Mouse (Mus musculus) adrenal gland, postnatal 4 days (tissue): ENCODE data around the gene Gm12169. TPM values are rescaled to one million over a fixed set of nuclear protein-coding genes. Genes with fewer than 3 reads are reported as not detected.
"Not testable (repeated sequence)": the region's sequence is repeated elsewhere in the genome, so short reads cannot be mapped to it uniquely, and the experiment has no call there.

Source experiments
- DNase-seq, 2 experiments: peaks; one replicate each; pipeline ENCODE4 v3.0.0; 2021 to 2022; ENCODE audit warnings: low spot score in 2 of 2, mixed read lengths in 2 of 2
- long read RNA-seq, 2 experiments: library from polyadenylated mRNA; stranded (forward); transcript quantifications; one replicate each; pipeline ENCODE4 v2.0.0; 2021
- total RNA-seq, 2 experiments: library from RNA; stranded (reverse); gene quantifications; 2 replicates each; pipeline ENCODE4 v1.2.3; 2021

The Gm12169 gene
- total RNA-seq, result not detected
- long read RNA-seq, experiment 1, result 0 reads
- long read RNA-seq, experiment 2, result 0 reads

- no peak for DNase-seq
Observed at GRCm38 (mm10) chr11:46523912-46524311, at the start of gene Gm12169. Gene Gm12169, plus strand, starts transcription at chr11:46524212.

DNA sequence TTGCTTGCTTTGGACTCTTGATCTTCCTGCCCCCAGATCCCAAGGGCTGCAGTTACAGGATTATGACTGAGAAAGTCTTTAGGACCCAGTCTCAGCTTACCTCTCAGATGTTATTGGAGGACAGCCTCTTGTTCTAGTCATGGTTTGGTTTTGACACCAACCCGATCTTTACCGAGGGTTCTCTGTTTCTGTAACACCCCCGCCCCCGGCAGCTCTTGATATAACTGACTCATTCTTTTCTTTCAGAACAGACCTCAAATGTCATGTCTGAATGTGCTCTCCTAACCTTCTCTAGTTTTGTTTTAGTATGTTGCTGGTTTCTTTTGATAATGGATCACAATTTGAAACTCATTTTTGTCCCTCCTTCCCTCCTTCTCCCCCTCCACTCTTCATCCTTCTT lies 49.8 kb upstream of the Gm12169 start:
- no peak for DNase-seq

DNA sequence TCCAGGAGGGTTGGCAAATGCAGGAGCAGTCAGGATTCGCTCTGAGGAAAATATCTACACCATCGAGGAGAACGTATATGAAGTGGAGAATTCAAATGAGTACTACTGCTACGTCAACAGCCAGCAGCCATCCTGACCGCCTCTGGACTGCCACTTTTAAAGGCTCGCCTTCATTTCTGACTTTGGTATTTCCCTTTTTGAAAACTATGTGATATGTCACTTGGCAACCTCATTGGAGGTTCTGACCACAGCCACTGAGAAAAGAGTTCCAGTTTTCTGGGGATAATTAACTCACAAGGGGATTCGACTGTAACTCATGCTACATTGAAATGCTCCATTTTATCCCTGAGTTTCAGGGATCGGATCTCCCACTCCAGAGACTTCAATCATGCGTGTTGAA lies 44.7 kb upstream of the Gm12169 start:
- no peak for DNase-seq

- DNase-seq, result no peak
Observed at GRCm38 (mm10) chr11:46480517-46480916, 43.5 kb upstream of the Gm12169 start.

DNA sequence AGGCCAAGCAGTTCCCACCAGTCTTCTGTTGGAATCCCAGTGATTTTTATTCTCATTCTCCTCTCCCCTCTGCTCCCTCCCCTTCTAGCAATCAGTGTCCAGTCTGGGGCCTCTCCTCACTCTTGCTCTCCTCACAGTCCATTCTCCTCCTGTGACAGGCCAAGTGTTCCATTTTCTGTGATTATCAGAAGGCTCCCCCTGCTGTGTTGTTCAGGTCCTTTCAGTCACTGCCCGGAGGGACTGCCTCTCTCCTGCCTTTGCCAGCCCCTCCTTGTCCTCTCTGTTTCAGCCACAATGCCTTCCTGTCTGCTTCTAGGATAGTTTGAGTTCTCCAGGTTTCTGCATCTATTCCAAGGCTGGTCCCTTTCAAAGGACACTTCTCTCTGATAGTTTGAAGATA lies 35.8 kb upstream of the Gm12169 start:
- no peak for DNase-seq

DNA sequence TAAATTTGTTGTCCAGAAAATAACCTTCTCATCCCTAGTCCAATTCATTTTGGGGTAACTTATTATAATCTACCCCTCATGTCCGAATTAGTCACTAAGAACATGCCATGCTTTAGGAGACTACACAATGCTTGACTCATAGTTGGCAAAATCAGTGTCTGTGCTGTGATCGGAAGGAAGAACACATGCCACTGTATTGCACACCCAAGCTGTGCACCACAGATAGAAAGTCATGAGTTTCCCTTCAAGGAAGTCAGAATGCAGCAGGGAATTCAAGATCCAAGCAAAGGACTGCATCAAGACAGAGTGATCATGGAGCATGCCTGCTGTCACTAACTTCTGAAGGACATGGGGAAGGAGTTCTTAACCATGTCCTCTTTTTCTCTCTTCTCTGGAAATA lies 35.4 kb upstream of the Gm12169 start:
- DNase-seq, result no peak

- no peak for DNase-seq
Observed at GRCm38 (mm10) chr11:46507146-46507545, 16.9 kb upstream of the Gm12169 start.

DNA sequence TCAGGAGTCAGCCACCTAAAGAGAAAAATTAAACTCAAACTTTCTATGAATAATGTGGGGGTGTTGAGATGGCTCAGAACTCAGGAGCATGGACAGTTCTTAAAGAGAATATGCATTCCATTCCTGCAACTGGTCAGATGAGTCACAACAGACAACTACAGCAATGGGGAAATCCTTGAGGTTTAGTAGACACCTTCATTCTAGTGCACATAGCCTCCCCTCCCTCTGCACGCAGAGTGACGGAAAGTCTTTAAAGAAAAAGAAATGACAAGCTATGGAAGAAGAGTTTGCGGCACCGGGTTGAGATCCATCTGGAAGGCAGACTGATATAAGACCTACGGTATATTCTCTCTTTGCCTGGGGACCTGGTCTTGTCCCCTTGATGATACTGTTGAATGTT lies 14.1 kb upstream of the Gm12169 start:
- no peak for DNase-seq

DNA sequence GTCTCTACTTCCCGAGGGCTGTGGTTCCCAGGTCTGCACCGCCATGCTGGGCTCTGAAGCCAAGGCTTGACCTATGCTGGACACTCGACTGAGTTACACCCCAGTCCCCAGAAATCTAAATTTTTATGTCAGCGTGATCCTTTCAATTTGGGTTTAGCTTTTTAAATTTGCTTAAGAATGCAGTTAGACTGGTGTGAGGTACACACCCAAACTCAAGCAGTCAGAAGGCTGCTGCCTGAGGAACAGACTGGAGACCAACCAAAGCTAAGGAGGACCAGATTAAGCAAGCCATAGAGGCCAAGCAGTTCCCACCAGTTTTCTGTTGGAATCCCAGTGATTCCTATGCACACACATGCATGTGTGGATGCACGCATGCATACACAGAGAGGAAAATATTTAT lies 2.7 kb upstream of the Gm12169 start:
- DNase-seq, result not testable (repeated sequence)

DNA sequence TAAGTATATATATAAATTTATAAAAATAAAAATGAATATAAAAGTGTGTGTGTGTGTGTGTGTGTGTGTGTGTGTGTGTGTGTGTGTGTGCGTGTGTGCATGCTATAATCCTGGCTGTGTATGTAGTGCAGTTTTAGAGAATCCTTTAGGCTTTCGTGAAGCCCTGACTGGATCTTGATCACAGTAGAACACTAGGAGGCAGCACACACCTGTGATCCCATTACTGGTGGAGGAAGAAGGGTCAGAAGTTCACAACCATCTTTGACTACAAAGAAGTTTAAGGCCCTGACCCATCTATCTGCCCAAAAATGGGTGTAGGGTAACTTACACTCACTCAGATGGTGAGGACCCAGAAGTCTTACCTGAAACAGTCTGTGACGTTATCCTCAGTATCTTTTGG lies 1.3 kb upstream of the Gm12169 start:
- DNase-seq, result no peak

DNA sequence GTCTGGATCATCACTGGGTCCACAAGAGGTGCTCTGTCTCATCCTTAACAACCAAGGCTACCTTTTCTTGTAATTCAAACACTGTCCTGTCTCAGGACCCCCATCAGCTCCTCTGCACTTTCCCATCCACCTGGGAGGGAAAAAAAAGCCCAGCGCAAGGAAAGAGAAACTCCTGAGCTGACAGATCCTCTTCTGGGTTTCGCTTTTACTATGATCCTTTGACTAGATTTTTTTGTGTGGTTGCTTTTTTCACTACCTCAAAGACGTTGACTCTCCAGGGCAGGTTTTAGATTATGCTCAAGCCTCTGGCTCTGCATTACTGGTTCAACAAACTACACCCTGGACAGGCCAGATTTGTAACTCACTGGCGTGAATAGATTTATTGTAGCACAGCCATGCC lies 6.1 kb downstream of the Gm12169 start:
- DNase-seq, result no peak

DNA sequence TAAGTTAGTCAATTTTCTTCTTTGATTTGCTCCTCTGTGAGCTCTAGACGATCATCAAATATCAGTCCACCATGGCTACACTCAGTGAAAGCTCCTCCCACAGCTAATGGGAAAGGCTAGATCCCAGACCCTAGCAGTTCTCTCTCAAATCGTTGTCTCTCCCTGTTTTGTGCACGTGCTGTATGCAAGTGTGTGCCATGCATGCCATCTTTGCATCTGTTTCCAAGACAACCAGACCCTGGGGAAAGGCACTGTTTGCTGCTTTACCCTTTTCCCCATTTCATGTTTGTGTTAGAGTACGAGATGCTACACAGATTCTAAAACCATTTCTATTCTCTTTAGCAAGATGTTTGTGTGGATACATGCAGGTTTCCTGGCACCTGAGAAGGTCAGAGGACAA lies 13.0 kb downstream of the Gm12169 start:
- no peak for DNase-seq

GRCm38 (mm10) chr11:46543530-46543929 lies 19.5 kb downstream of the Gm12169 start:
- DNase-seq, result no peak

- DNase-seq, result no peak
Observed at GRCm38 (mm10) chr11:46549721-46550120, 25.7 kb downstream of the Gm12169 start.

DNA sequence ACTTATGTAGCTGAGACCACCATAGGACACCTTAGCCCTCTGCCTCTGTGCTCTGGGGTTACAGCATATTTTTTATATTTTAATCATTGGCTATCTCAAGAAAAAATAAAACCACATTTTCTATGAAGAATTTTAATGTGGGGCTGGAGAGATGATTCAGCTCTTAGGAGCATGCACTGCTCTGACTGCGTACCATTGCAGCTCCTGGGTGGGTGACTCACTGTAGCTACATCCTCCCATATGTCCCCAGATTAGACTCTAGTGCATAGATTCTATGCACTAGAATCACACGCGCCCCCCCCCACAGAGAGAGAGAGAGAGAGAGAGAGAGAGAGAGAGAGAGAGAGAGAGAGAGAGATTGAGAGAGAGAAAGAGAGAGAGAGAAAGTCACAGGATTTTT lies 28.7 kb downstream of the Gm12169 start:
- no peak for DNase-seq

GRCm38 (mm10) chr11:46561096-46561495 lies 37.1 kb downstream of the Gm12169 start:
- DNase-seq, result no peak

GRCm38 (mm10) chr11:46564671-46565070 lies 40.7 kb downstream of the Gm12169 start:
- DNase-seq, result peak in 1 of 2 experiments; percentile 6

DNA sequence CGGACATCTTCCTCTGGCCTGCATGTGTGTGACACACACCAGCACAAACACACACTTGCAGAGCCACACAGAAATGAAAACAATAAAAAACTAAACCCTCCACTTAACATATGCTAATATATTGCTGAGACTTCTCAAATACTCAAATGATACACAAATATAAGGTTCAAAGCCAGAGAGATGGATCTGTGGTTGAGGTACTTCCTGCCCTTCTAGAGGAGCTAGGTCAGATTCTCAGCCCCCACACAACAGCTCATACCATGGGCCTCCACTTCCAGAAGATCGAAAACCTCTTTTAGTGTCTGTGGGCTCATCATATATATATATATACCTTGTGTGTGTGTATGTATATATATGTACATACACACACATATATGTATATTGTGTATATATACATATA lies 42.0 kb downstream of the Gm12169 start:
- no peak for DNase-seq

DNA sequence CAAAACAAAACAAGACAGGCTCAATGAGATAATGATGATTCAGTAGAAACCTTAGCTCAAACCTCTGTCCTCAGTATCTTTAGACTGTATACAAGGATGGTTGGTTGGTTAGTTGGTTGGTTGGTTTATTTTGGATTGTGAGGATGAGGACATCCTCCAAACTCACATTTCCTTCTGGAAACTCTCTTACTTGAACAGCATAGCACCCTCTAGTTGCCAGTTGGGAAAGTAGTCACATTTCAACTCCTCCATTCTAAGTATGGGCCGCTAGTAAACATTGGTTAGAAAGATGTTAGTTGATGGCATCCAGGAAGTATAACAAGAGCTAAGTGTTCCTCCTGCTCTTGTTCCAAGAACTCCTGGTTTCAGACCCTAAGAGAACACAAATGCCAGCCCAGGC lies 45.1 kb downstream of the Gm12169 start:
- DNase-seq, result no peak

GRCm38 (mm10) chr11:46571327-46571726 lies 47.3 kb downstream of the Gm12169 start, which contains the start of gene BC053393:
Gene BC053393, plus strand, starts transcription at chr11:46571536.
- DNase-seq, result no peak

- peak in 1 of 2 experiments; percentile 28 for DNase-seq
Observed at GRCm38 (mm10) chr11:46578771-46579281, 54.8 kb downstream of the Gm12169 start.

GRCm38 (mm10) chr11:46580428-46580827 lies 56.4 kb downstream of the Gm12169 start:
- DNase-seq, result no peak

- no peak for DNase-seq
Observed at GRCm38 (mm10) chr11:46582741-46583140, 58.7 kb downstream of the Gm12169 start.
